Mouse (Mus musculus) right cerebral cortex, postnatal 25 days (tissue): Measurements from ENCODE around the gene Lamtor1.

ENCODE experiments used
- DNase-seq: peaks from one replicate; pipeline ENCODE4 v3.0.0; 2022

Gene Lamtor1

GRCm38 (mm10) chr7:101956481-101956880 is 50.8 kb downstream of the Lamtor1 start:
- no peak for DNase-seq

- DNase-seq, result no peak
Measured at GRCm38 (mm10) chr7:101956911-101957310, 51.2 kb downstream of the Lamtor1 start.

- no peak for DNase-seq
Measured at GRCm38 (mm10) chr7:101962829-101963228, 57.1 kb downstream of the Lamtor1 start.

- DNase-seq, result no peak
Measured at GRCm38 (mm10) chr7:101963621-101964020, 57.9 kb downstream of the Lamtor1 start.

GRCm38 (mm10) chr7:101964551-101964950 is 58.8 kb downstream of the Lamtor1 start:
- no peak for DNase-seq

- DNase-seq, result no peak
Measured at GRCm38 (mm10) chr7:101965606-101966005, 59.9 kb downstream of the Lamtor1 start.

GRCm38 (mm10) chr7:101967256-101967655 is 61.6 kb downstream of the Lamtor1 start:
- DNase-seq, result no peak

GRCm38 (mm10) chr7:101968751-101969150 is 63.0 kb downstream of the Lamtor1 start:
- DNase-seq, result no peak

- DNase-seq, result peak; percentile 87
Measured at GRCm38 (mm10) chr7:101969694-101970428, 64.2 kb downstream of the Lamtor1 start.

- DNase-seq, result peak; percentile 84
Measured at GRCm38 (mm10) chr7:101970429-101970775, 64.7 kb downstream of the Lamtor1 start.

GRCm38 (mm10) chr7:101970821-101971461 is 65.2 kb downstream of the Lamtor1 start:
- DNase-seq, result peak; percentile 77

GRCm38 (mm10) chr7:101971721-101972120 is 66.0 kb downstream of the Lamtor1 start:
- DNase-seq, result no peak

- no peak for DNase-seq
Measured at GRCm38 (mm10) chr7:101973730-101974129, 68.0 kb downstream of the Lamtor1 start.

- no peak for DNase-seq
Measured at GRCm38 (mm10) chr7:101974505-101974904, 68.8 kb downstream of the Lamtor1 start.
